Mouse (Mus musculus) forebrain, embryonic 13.5 days (tissue): ENCODE data around the gene Enoph1. TPM values are rescaled to one million over a fixed set of nuclear protein-coding genes. Genes with fewer than 3 reads are reported as not detected.

Source experiments
- ATAC-seq: fragments of 200-750 bp; cut with Nextera tagmentation; 2 replicates; pipeline ENCODE4 v1.8.0; 2017
- H3K27ac ChIP-seq: fragments of 300-500 bp; sonication (generic); 2 replicates; pipeline ENCODE4 v1.5.1; 2015; ENCODE audit warnings: inconsistent platforms, mild to moderate bottlenecking, moderate library complexity
- H3K27me3 ChIP-seq: fragments of 300-500 bp; sonication (generic); 2 replicates; pipeline ENCODE4 v1.6.1; 2015; ENCODE audit warnings: mild to moderate bottlenecking, inconsistent platforms
- H3K36me3 ChIP-seq: fragments of 300-500 bp; sonication (generic); 2 replicates; pipeline ENCODE4 v1.6.1; 2015; ENCODE audit warnings: mild to moderate bottlenecking, inconsistent platforms; ENCODE audit not compliant: poor library complexity, severe bottlenecking
- H3K4me1 ChIP-seq: fragments of 300-500 bp; sonication (generic); 2 replicates; pipeline ENCODE4 v1.6.1; 2015; ENCODE audit warnings: inconsistent platforms
- H3K4me2 ChIP-seq: fragments of 300-500 bp; sonication (generic); 2 replicates; pipeline ENCODE4 v1.6.1; 2015; ENCODE audit warnings: inconsistent platforms, mild to moderate bottlenecking, moderate library complexity
- H3K4me3 ChIP-seq: fragments of 300-500 bp; sonication (generic); 2 replicates; pipeline ENCODE4 v1.5.1; 2015; ENCODE audit warnings: mild to moderate bottlenecking, inconsistent platforms
- H3K9ac ChIP-seq: fragments of 300-500 bp; sonication (generic); 2 replicates; pipeline ENCODE4 v1.6.1; 2015; ENCODE audit warnings: mild to moderate bottlenecking, inconsistent platforms
- H3K9me3 ChIP-seq: fragments of 300-500 bp; sonication (generic); replicated peaks from 2 replicates; pipeline ENCODE4 v1.6.1; 2016; ENCODE audit warnings: inconsistent platforms
- WGBS: fragments of 180-500 bp; shearing (Covaris S2); methylation state at CpG from one replicate; pipeline ENCODE4 v1.1.7; 2015; 5-methylcytosine and 5-hydroxymethylcytosine counted together
- polyA plus RNA-seq: library from polyadenylated mRNA; unstranded; fragments of >200 nt; fragmentation: Nextera tagmentation; extraction: Ambion mirVana; gene quantifications from 2 replicates; pipeline ENCODE4 v1.2.1, GENCODE M21; 2015

Gene Enoph1
- polyA plus RNA-seq, 1 experiment from 2014 or later = 47.8 TPM

GRCm38 (mm10) chr5:100024403-100024802, 15.4 kb upstream of the Enoph1 start:
- peaks cover 4% of the 10 kb centered on the region; the same call in 1 of the 2 replicates for H3K4me1 ChIP-seq
- no peaks in the 10 kb centered on the region for H3K9me3 ChIP-seq
- H3K4me2 ChIP-seq = no peak overlapping the region
- no peak overlapping the region for H3K27ac ChIP-seq
- ATAC-seq = no peak
- WGBS = 70% methylated on average over 5 of the region's 5 CpGs
- H3K27me3 ChIP-seq = no peaks in the 10 kb centered on the region
- H3K9ac ChIP-seq = no peak overlapping the region
- H3K36me3 ChIP-seq = no peaks in the 10 kb centered on the region
- no peak overlapping the region for H3K4me3 ChIP-seq

GRCm38 (mm10) chr5:100024868-100025267, 14.9 kb upstream of the Enoph1 start:
- H3K9ac ChIP-seq = no peak overlapping the region
- no peak overlapping the region for H3K27ac ChIP-seq
- peaks cover 4% of the 10 kb centered on the region; the same call in 1 of the 2 replicates for H3K4me1 ChIP-seq
- ATAC-seq = no peak
- 81% methylated on average over 1 of the region's 1 CpGs for WGBS
- no peak overlapping the region for H3K4me2 ChIP-seq
- no peaks in the 10 kb centered on the region for H3K9me3 ChIP-seq
- H3K4me3 ChIP-seq = no peak overlapping the region
- no peaks in the 10 kb centered on the region for H3K36me3 ChIP-seq
- no peaks in the 10 kb centered on the region for H3K27me3 ChIP-seq

DNA sequence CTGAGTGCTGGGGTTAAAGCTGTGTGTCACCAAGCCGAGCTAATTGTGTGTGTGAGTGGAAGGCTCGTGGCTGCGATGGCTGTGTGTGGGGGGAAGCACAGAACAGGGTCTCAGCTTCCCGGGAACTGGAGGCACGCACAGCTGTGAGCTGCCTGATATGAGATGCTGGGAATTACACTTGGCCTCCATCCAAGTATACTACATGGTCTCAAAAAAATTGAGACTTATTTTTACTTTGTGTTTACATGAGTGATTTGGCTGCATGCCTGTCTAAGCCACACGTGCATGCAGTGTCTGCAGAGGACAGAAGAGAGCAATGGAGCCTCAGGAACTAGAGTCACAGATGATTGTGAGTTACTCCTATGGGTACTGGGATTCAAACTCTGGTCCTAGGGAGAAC, 9.7 kb upstream of the Enoph1 start:
- ATAC-seq = peak; percentile 87
- H3K4me2 ChIP-seq = no peak overlapping the region
- no peaks in the 10 kb centered on the region for H3K27me3 ChIP-seq
- H3K36me3 ChIP-seq = peaks cover 36% of the 10 kb centered on the region
- H3K4me3 ChIP-seq = no peak overlapping the region
- H3K9me3 ChIP-seq = no peaks in the 10 kb centered on the region
- peaks cover 31% of the 10 kb centered on the region; the same call in 1 of the 2 replicates for H3K4me1 ChIP-seq
- WGBS = 11% methylated on average over 6 of the region's 6 CpGs
- H3K27ac ChIP-seq = peak overlapping the region; percentile 72
- no peak overlapping the region for H3K9ac ChIP-seq

GRCm38 (mm10) chr5:100032107-100032506, 7.7 kb upstream of the Enoph1 start:
- Histone ChIP-seq H3K4me3 (no peak overlapping the region), H3K9ac (no peak overlapping the region), H3K27ac (no peak overlapping the region), H3K36me3 (peaks cover 54% of the 10 kb centered on the region), H3K9me3 (no peaks in the 10 kb centered on the region), H3K4me1 (peaks cover 45% of the 10 kb centered on the region), H3K4me2 (no peak overlapping the region), H3K27me3 (no peaks in the 10 kb centered on the region)
- 97% methylated on average over 2 of the region's 2 CpGs for WGBS
- ATAC-seq = no peak

GRCm38 (mm10) chr5:100032646-100033045, 7.1 kb upstream of the Enoph1 start:
- no peak overlapping the region for H3K4me2 ChIP-seq
- no peak overlapping the region for H3K9ac ChIP-seq
- no peaks in the 10 kb centered on the region for H3K9me3 ChIP-seq
- no peak overlapping the region for H3K4me3 ChIP-seq
- ATAC-seq = 0 out of 2 replicates have a peak, but pooled peaks have one; percentile 2
- H3K27ac ChIP-seq = no peak overlapping the region
- no peaks in the 10 kb centered on the region for H3K27me3 ChIP-seq
- peaks cover 51% of the 10 kb centered on the region for H3K4me1 ChIP-seq
- peaks cover 59% of the 10 kb centered on the region for H3K36me3 ChIP-seq
- 77% methylated on average over 3 of the region's 3 CpGs for WGBS

GRCm38 (mm10) chr5:100035950-100036349, 3.8 kb upstream of the Enoph1 start:
- peaks cover 59% of the 10 kb centered on the region for H3K36me3 ChIP-seq
- WGBS = 45% methylated on average over 7 of the region's 7 CpGs
- H3K27me3 ChIP-seq = no peaks in the 10 kb centered on the region
- H3K4me2 ChIP-seq = peak overlapping the region; percentile 99
- no peak overlapping the region for H3K9ac ChIP-seq
- peak overlapping the region; percentile 84 for H3K4me3 ChIP-seq
- H3K9me3 ChIP-seq = no peaks in the 10 kb centered on the region
- H3K4me1 ChIP-seq = peaks cover 50% of the 10 kb centered on the region
- no peak overlapping the region for H3K27ac ChIP-seq
- no peak for ATAC-seq

DNA sequence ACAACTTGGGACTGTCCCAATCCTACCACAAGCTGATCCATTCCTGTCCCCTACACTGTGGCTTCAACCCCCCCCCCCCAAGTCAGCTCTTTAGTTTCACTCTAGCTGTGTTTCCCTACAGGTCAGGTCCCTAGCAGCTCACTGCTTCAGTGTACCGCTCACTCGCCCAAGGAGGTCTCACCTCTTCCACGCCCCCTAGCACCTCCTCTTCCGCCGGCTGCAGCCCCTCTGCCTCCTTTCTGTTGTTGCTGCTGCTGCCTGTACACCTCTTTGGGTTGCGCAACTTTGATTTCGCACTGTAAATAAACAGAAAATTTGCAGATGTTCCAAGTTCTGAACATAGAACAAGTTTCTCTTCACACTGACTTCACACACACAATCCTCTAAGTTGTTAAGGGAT, 3.1 kb upstream of the Enoph1 start:
- Histone ChIP-seq H3K4me3 (peak overlapping the region; percentile 84), H3K36me3 (peaks cover 56% of the 10 kb centered on the region), H3K27me3 (no peaks in the 10 kb centered on the region), H3K4me2 (peak overlapping the region; percentile 99), H3K9me3 (no peaks in the 10 kb centered on the region), H3K27ac (no peak overlapping the region; the same call in 1 of the 2 replicates), H3K9ac (peak overlapping the region; percentile 100), H3K4me1 (peaks cover 56% of the 10 kb centered on the region)
- no peak for ATAC-seq
- 20% methylated on average over 7 of the region's 7 CpGs for WGBS

DNA sequence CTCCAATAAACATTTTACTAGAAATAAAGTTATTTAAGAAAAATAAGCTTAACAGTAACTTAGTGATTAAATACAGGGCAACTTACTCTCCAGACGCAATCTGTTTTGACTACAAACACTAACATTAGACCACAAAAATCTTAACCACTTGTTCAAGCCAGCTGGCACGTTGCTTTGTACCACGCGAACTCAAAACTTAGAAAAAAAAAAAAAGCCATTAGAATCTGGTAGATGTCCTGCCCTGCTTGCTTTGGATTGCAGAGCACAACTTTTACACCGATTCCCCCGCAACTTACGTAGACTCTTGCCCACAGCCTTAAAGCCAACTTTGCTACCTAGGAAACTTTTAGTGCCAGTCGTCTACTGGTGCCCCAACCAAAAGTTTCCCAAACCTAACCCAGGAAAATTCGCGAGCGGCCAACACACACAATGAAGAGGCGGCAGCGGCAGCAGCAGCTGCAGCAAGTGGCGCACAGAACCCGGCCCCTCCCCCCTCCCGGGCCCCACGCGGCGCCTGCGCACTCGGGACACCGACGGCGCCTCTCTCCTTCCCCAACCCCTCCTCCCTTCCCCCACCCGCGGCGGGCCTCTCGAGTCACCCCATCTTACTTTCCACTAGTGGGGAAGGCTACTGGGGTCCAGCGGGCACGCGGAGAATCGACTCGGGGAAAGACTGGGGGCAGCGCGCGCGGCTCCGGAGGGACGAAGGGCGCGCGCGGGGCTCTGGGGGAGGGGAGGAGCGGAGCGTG, 1.6 kb upstream of the Enoph1 start:
- ATAC-seq = peak; percentile 28
- Histone ChIP-seq H3K27ac (peak overlapping the region; percentile 99), H3K9ac (peak overlapping the region; percentile 100), H3K36me3 (peaks cover 50% of the 10 kb centered on the region), H3K4me3 (peak overlapping the region; percentile 84), H3K9me3 (no peaks in the 10 kb centered on the region), H3K27me3 (no peaks in the 10 kb centered on the region), H3K4me1 (peaks cover 54% of the 10 kb centered on the region), H3K4me2 (peak overlapping the region; percentile 99)
- under 1% methylated on average over 44 of the region's 45 CpGs for WGBS

DNA sequence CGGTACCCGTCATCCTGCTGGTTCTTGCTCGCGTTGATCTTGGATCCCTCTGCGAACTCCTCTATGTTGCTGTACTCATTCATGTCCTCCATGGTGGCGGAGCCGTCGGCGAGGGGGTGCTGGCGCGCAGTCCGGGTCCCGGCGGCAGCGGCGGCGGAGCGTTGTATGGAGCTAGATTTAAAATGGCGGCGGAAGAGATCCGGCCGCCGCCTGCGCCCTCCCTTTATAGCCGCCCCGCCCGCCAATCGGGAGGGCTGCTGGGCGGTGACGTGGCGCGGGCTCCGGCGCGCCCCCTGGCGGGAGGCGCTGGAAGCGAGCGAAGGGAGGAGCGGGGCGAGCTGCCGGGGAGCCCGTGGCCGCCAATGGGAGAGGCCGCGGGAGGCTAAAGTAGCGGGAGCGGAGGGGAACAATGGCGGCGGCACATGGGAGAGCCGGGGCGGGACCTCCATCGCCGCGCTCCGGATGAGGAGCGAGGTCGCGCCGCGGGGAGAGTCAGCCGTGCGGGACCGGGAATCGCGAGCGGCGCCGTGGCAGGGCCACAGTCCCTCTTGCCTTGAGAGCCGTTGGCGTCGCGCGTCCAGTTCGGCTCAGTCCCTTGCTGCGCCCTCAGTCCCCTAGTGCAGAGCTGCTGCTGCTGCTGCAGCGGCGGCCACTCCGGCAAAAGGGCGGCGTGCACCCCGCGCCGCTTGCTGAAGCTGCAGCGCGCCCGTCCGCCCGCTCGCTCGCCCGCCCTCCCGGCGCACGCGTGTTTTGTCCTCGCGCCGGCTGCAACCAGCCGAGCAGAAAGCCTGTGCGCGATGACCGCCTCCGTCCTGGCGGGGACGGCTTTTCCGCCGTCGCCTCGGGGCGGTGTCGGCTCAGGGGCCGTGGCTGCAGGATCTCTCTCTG, 827 bp upstream of the Enoph1 start:
- peaks cover 59% of the 10 kb centered on the region for H3K4me1 ChIP-seq
- ATAC-seq = peak; percentile 71
- WGBS = under 1% methylated on average over 82 of the region's 113 CpGs

DNA sequence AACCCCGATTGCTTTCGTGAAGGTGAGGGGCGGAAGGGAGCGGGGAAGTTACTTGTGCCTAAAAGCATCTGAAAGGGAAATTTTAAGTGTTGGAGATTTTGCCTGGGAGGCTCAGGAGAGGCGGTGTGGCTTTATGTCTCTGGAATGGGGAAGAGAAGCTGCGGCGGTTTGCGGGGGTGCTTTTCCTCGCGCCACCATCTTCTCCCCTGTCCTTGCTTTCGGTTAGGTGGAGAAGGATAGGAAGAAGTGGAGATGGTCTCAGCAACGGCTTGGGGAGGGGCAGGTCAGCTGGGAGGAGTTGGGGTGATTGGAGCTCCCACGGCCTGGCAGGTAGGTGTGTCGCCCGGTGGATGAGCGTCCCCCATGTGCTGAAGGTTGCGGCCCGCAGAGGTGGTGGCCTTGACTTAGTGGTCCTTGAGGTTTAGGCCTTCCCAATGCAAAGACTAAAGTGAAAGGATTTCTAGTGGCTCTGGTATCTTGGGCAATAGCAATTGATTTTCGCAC, 548 bp downstream of the Enoph1 start:
- Histone ChIP-seq H3K27ac (peak overlapping the region; percentile 99), H3K36me3 (peaks cover 31% of the 10 kb centered on the region), H3K27me3 (no peaks in the 10 kb centered on the region), H3K4me3 (peak overlapping the region; percentile 84), H3K9ac (peak overlapping the region; percentile 100), H3K4me1 (peaks cover 61% of the 10 kb centered on the region), H3K4me2 (peak overlapping the region; percentile 88), H3K9me3 (no peaks in the 10 kb centered on the region)
- ATAC-seq = no peak
- under 1% methylated on average over 19 of the region's 19 CpGs for WGBS

More for the DNA sequence above, 827 bp upstream of the Enoph1 start:
- no peaks in the 10 kb centered on the region for H3K9me3 ChIP-seq
- H3K27me3 ChIP-seq = no peaks in the 10 kb centered on the region
- peak overlapping the region; percentile 99 for H3K4me2 ChIP-seq
- peaks cover 43% of the 10 kb centered on the region for H3K36me3 ChIP-seq
- peak overlapping the region; percentile 84 for H3K4me3 ChIP-seq
- H3K27ac ChIP-seq = peak overlapping the region; percentile 99
- peak overlapping the region; percentile 100 for H3K9ac ChIP-seq

DNA sequence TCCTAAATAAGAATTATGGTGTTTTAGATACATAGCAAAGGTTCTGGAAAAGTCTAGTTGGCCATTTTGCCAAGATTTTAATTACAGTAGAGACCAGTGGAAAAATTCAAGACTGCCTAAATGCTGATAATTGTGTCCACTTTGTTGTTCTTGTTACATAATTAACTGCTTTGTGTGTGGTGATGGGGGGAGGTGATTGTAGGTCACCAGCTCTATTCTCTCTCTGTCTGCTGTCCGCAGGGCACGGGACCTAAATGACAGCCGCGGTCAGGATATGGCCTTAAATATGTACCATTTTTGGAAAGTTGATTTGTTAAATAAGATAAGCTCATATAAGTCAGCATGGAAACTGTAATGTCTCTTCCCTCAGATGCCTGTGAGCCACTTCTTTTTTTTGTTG, 1.5 kb downstream of the Enoph1 start:
- H3K36me3 ChIP-seq = peaks cover 23% of the 10 kb centered on the region
- peaks cover 57% of the 10 kb centered on the region for H3K4me1 ChIP-seq
- H3K4me2 ChIP-seq = peak overlapping the region; percentile 88
- H3K4me3 ChIP-seq = peak overlapping the region; percentile 84; the same call in 1 of the 2 replicates
- H3K9ac ChIP-seq = 0 out of 2 replicates have a peak overlapping the region, but pooled peaks have one; percentile 31
- no peaks in the 10 kb centered on the region for H3K27me3 ChIP-seq
- no peak overlapping the region for H3K27ac ChIP-seq
- H3K9me3 ChIP-seq = no peaks in the 10 kb centered on the region
- no peak for ATAC-seq
- WGBS = 53% methylated on average over 4 of the region's 4 CpGs

DNA sequence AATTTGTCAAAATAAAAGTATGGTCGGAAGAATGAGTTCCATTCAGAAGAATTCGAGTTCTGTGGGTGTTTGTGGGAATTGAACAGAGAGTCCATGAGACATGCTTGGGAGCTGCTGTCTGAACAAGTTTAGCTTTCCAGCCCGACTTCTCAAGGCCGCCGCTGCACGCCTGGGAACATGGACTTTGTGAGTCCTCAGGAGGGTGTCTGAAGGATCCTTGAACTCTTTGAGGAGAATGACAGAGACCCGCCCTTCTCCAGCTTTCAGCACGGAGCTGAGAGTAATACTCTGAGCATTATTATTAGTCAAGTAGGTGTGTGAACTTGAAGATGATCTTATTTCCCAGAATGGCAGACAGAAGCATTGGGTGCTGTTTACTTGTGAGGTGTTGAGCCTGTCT, 2.7 kb downstream of the Enoph1 start:
- no peaks in the 10 kb centered on the region for H3K9me3 ChIP-seq
- no peak overlapping the region for H3K4me3 ChIP-seq
- H3K4me1 ChIP-seq = peaks cover 57% of the 10 kb centered on the region
- 93% methylated on average over 8 of the region's 8 CpGs for WGBS
- no peak overlapping the region for H3K4me2 ChIP-seq
- H3K27me3 ChIP-seq = no peaks in the 10 kb centered on the region
- peaks cover 11% of the 10 kb centered on the region; the same call in 1 of the 2 replicates for H3K36me3 ChIP-seq
- H3K27ac ChIP-seq = no peak overlapping the region
- no peak overlapping the region for H3K9ac ChIP-seq
- ATAC-seq = no peak
